Mouse (Mus musculus) hindbrain, postnatal 0 days (tissue): ENCODE data around the gene Tnfrsf21. TPM values are rescaled to one million over a fixed set of nuclear protein-coding genes. Genes with fewer than 3 reads are reported as not detected.

Source experiments
- ATAC-seq: fragments of 200-750 bp; cut with Nextera tagmentation; 2 replicates; pipeline ENCODE4 v1.8.0; 2017; ENCODE audit warnings: mild to moderate bottlenecking, moderate TSS enrichment, moderate library complexity
- DNase-seq: peaks from one replicate; pipeline ENCODE4 v3.0.0-alpha.2; 2015; ENCODE audit warnings: low spot score
- H3K27ac ChIP-seq: fragments of 300-500 bp; sonication (generic); 2 replicates; pipeline ENCODE4 v1.5.1; 2014; ENCODE audit warnings: mild to moderate bottlenecking
- H3K27me3 ChIP-seq: fragments of 300-500 bp; sonication (generic); 2 replicates; pipeline ENCODE4 v1.6.1; 2014; ENCODE audit warnings: low read length, mixed read lengths; ENCODE audit not compliant: insufficient read depth
- H3K36me3 ChIP-seq: fragments of 300-500 bp; sonication (generic); 2 replicates; pipeline ENCODE4 v1.6.1; 2014; ENCODE audit warnings: low read length, mixed read lengths; ENCODE audit not compliant: insufficient read depth
- H3K4me1 ChIP-seq: fragments of 300-500 bp; sonication (generic); 2 replicates; pipeline ENCODE4 v1.6.1; 2014; ENCODE audit warnings: antibody characterized with exemption, low read length, mixed read lengths; ENCODE audit not compliant: insufficient read depth
- H3K4me2 ChIP-seq: fragments of 300-500 bp; sonication (generic); 2 replicates; pipeline ENCODE4 v1.6.1; 2014; ENCODE audit warnings: low read depth, mild to moderate bottlenecking, low read length, moderate library complexity, mixed read lengths
- H3K4me3 ChIP-seq: fragments of 300-500 bp; sonication (generic); 2 replicates; pipeline ENCODE4 v1.5.1; 2014; ENCODE audit warnings: low read length
- H3K9ac ChIP-seq: fragments of 300-500 bp; sonication (generic); replicated peaks from 2 replicates; pipeline ENCODE4 v1.6.1; 2014; ENCODE audit warnings: mild to moderate bottlenecking, low read length, moderate library complexity, mixed read lengths
- H3K9me3 ChIP-seq: fragments of 300-500 bp; sonication (generic); 2 replicates; pipeline ENCODE4 v1.6.1; 2016; ENCODE audit warnings: low read length, mixed read lengths
- CTCF ChIP-seq: IDR thresholded peaks from 2 replicates; pipeline ENCODE4 v1.5.1; 2016; ENCODE audit warnings: antibody characterized with exemption, control low read depth, low read depth
- WGBS: fragments of 180-500 bp; shearing (Covaris S2); extraction: QIAGEN DNeasy Blood & Tissue Kit; methylation state at CpG from one replicate; pipeline ENCODE4 v1.1.7; 2014; 5-methylcytosine and 5-hydroxymethylcytosine counted together
- polyA plus RNA-seq: library from polyadenylated mRNA; unstranded; fragments of >200 nt; fragmentation: Nextera tagmentation; extraction: Ambion mirVana; gene quantifications from 2 replicates; pipeline ENCODE4 v1.2.1, GENCODE M21; 2015
- total RNA-seq: library from RNA; depleted of rRNA; stranded (reverse); fragments of >200 nt; gene quantifications from 2 replicates; pipeline ENCODE4 v1.2.3, GENCODE M21; 2014

Tnfrsf21 gene
- total and polyA plus RNA-seq, 2 experiments from 2014 or later = 76.8 to 115 TPM

DNA sequence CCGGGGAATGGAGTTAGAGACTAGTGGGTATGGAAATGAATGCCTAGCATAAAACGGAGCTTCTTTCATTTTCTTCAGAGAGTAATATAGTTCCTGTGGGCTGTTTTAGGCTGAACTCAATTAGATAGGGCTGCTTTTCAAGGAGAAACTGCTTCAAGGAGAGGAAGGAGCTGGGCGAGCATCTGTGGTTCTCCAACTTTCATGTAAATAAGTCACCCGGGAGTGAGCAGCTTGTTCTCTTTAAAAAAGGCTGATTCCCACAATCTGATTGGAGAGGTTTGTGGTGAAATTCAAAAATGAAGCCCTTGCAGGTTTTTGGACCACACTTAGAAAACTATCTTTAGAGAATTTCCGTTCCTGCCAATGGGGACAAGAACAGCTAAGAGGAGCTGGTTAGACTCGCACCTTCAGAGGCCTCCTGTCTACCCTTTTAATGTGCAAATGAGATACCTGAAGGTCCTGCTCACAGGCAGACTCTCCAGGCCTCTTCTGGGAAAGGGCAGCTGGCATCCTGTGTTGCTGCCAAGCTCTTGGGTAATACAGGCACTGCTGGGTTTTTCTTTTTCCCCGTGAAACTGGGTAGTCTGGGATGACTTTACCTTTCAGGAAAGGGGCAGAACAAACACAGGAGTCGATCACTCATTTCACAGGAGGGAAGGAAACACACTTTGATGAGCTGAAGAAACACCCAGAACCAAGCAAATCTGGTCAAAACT is 76.1 kb downstream of the Tnfrsf21 start:
- Histone ChIP-seq H3K4me3 (no peak overlapping the region), H3K9me3 (no peaks in the 10 kb centered on the region), H3K36me3 (peaks cover 12% of the 10 kb centered on the region), H3K4me2 (no peak overlapping the region), H3K27ac (no peak overlapping the region), H3K4me1 (no peaks in the 10 kb centered on the region), H3K27me3 (no peaks in the 10 kb centered on the region), H3K9ac (no peak overlapping the region)
- DNase-seq (no peak), ATAC-seq (no peak)
- no peak for TF ChIP-seq CTCF
- 44% methylated on average over 8 of the region's 8 CpGs for WGBS

- ATAC-seq = no peak
Observed at GRCm38 (mm10) chr17:43094285-43094684, 77.9 kb downstream of the Tnfrsf21 start.

GRCm38 (mm10) chr17:43097101-43097688 is 80.8 kb downstream of the Tnfrsf21 start:
- Histone ChIP-seq H3K9me3 (no peaks in the 10 kb centered on the region), H3K27me3 (no peaks in the 10 kb centered on the region), H3K9ac (no peak overlapping the region), H3K4me3 (no peak overlapping the region), H3K4me2 (no peak overlapping the region), H3K4me1 (no peaks in the 10 kb centered on the region), H3K36me3 (no peaks in the 10 kb centered on the region), H3K27ac (no peak overlapping the region)
- DNase-seq (no peak), ATAC-seq (no peak)
- WGBS = 85% methylated on average over 4 of the region's 4 CpGs
- no peak for TF ChIP-seq CTCF

More at GRCm38 (mm10) chr17:43094285-43094684, 77.9 kb downstream of the Tnfrsf21 start:
- no peak for DNase-seq
- TF ChIP-seq CTCF = no peak
- H3K9me3 ChIP-seq = no peaks in the 10 kb centered on the region
- no peaks in the 10 kb centered on the region for H3K4me1 ChIP-seq
- WGBS = 33% methylated on average over 2 of the region's 2 CpGs
- H3K27me3 ChIP-seq = no peaks in the 10 kb centered on the region
- no peak overlapping the region for H3K27ac ChIP-seq
- no peak overlapping the region for H3K9ac ChIP-seq
- no peaks in the 10 kb centered on the region for H3K36me3 ChIP-seq
- H3K4me3 ChIP-seq = no peak overlapping the region
- H3K4me2 ChIP-seq = no peak overlapping the region

- no peak for ATAC-seq
- 82% methylated on average over 3 of the region's 3 CpGs for WGBS
Observed at GRCm38 (mm10) chr17:43106108-43106507, 89.8 kb downstream of the Tnfrsf21 start.

GRCm38 (mm10) chr17:43107338-43107737 is 91.0 kb downstream of the Tnfrsf21 start:
- 96% methylated on average over 5 of the region's 5 CpGs for WGBS
- Histone ChIP-seq H3K27me3 (no peaks in the 10 kb centered on the region), H3K27ac (no peak overlapping the region), H3K9me3 (no peaks in the 10 kb centered on the region), H3K36me3 (no peaks in the 10 kb centered on the region), H3K4me3 (no peak overlapping the region), H3K9ac (no peak overlapping the region), H3K4me2 (no peak overlapping the region), H3K4me1 (no peaks in the 10 kb centered on the region)
- ATAC-seq = no peak
- DNase-seq = no peak
- no peak for TF ChIP-seq CTCF

More at GRCm38 (mm10) chr17:43106108-43106507, 89.8 kb downstream of the Tnfrsf21 start:
- H3K27ac ChIP-seq = no peak overlapping the region
- H3K9ac ChIP-seq = no peak overlapping the region
- no peak overlapping the region for H3K4me2 ChIP-seq
- DNase-seq = no peak
- H3K36me3 ChIP-seq = no peaks in the 10 kb centered on the region
- no peak overlapping the region for H3K4me3 ChIP-seq
- TF ChIP-seq CTCF = no peak
- H3K27me3 ChIP-seq = no peaks in the 10 kb centered on the region
- H3K4me1 ChIP-seq = no peaks in the 10 kb centered on the region
- H3K9me3 ChIP-seq = no peaks in the 10 kb centered on the region

- Histone ChIP-seq H3K4me2 (no peak overlapping the region), H3K9me3 (no peaks in the 10 kb centered on the region), H3K36me3 (no peaks in the 10 kb centered on the region), H3K4me1 (no peaks in the 10 kb centered on the region; the same call in 1 of the 2 replicates), H3K27me3 (no peaks in the 10 kb centered on the region), H3K27ac (no peak overlapping the region), H3K4me3 (no peak overlapping the region), H3K9ac (no peak overlapping the region)
- ATAC-seq (no peak), DNase-seq (no peak)
- WGBS = 83% methylated on average over 4 of the region's 4 CpGs
- TF ChIP-seq CTCF = no peak
Observed at GRCm38 (mm10) chr17:43109501-43109900, 93.1 kb downstream of the Tnfrsf21 start.
